Mouse (Mus musculus): ENCODE results near the gene Prm1. TPM values are rescaled to one million over a fixed set of nuclear protein-coding genes. Genes with fewer than 3 reads are reported as not detected.

The Prm1 gene
- polyA plus RNA-seq, 1 experiment: not detected

GRCm38 (mm10) chr16:10786782-10787547 lies 18.7 kb downstream of the Prm1 start:
- H3K27me3 ChIP-seq (ENCODE audit: control insufficient read depth, insufficient read depth, insufficient read length): no peaks in the 10 kb centered on the region
- H3K4me2 ChIP-seq (ENCODE audit: low read depth): peak overlapping the region; percentile 6
- H3ac ChIP-seq (ENCODE audit: control insufficient read depth, insufficient read length): no peak overlapping the region
- H3K4me3 ChIP-seq: peak overlapping the region; percentile 64
- no peaks in the 10 kb centered on the region for H3K36me3 ChIP-seq (ENCODE audit: control insufficient read depth, insufficient read depth)
- peaks cover 5% of the 10 kb centered on the region for H3K79me2 ChIP-seq (ENCODE audit: control insufficient read depth, insufficient read depth)
- no peak for TF ChIP-seq POLR2AphosphoS2 (IDR thresholded peaks at IDR 0.05; ENCODE audit: insufficient read length, low read depth)
- no peak for TF ChIP-seq MYOG (IDR thresholded peaks at IDR 0.05; ENCODE audit: control insufficient read depth in 1 of 3, insufficient read depth in 1 of 3, insufficient read length in 2 of 3, low read depth in 2 of 3)
- no peak for TF ChIP-seq MAX (IDR thresholded peaks at IDR 0.05; ENCODE audit: low read depth)
- TF ChIP-seq REST (IDR thresholded peaks at IDR 0.05; ENCODE audit: insufficient read depth, insufficient read length): no peak
- TF ChIP-seq USF1 (IDR thresholded peaks at IDR 0.05; ENCODE audit: low read depth): no peak
- TF ChIP-seq E2F4 (IDR thresholded peaks at IDR 0.05; ENCODE audit: insufficient read depth): no peak
- TF ChIP-seq MYOD1 (IDR thresholded peaks at IDR 0.05; ENCODE audit: control insufficient read depth in 1 of 3, insufficient read length in 2 of 3, low read depth in 2 of 3): no peak
- TF ChIP-seq SRF (IDR thresholded peaks at IDR 0.05; ENCODE audit: control insufficient read depth, insufficient read length, low read depth): no peak
- no peak for TF ChIP-seq POLR2A (IDR thresholded peaks at IDR 0.05; ENCODE audit: insufficient read length, low read depth)
- TF ChIP-seq TCF3 (IDR thresholded peaks at IDR 0.05; ENCODE audit: insufficient read length, low read depth): no peak

GRCm38 (mm10) chr16:10786288-10786687 lies 19.4 kb downstream of the Prm1 start:
- H3ac ChIP-seq (ENCODE audit: control insufficient read depth, insufficient read length): peak overlapping the region; percentile 57
- peaks cover 5% of the 10 kb centered on the region for H3K79me2 ChIP-seq (ENCODE audit: control insufficient read depth, insufficient read depth)
- no peak for TF ChIP-seq USF1 (IDR thresholded peaks at IDR 0.05; ENCODE audit: low read depth)
- TF ChIP-seq MYOD1 (IDR thresholded peaks at IDR 0.05; ENCODE audit: control insufficient read depth in 1 of 3, insufficient read length in 2 of 3, low read depth in 2 of 3): no peak
- TF ChIP-seq MYOG (IDR thresholded peaks at IDR 0.05; ENCODE audit: control insufficient read depth in 1 of 3, insufficient read depth in 1 of 3, insufficient read length in 2 of 3, low read depth in 2 of 3): no peak
- no peak for TF ChIP-seq E2F4 (IDR thresholded peaks at IDR 0.05; ENCODE audit: insufficient read depth)
- no peak for TF ChIP-seq SRF (IDR thresholded peaks at IDR 0.05; ENCODE audit: control insufficient read depth, insufficient read length, low read depth)
- TF ChIP-seq POLR2AphosphoS2 (IDR thresholded peaks at IDR 0.05; ENCODE audit: insufficient read length, low read depth): no peak
- TF ChIP-seq POLR2A (IDR thresholded peaks at IDR 0.05; ENCODE audit: insufficient read length, low read depth): no peak
- no peak for TF ChIP-seq CEBPB (IDR thresholded peaks at IDR 0.05; ENCODE audit: insufficient read depth, poor library complexity, severe bottlenecking)
- no peak for TF ChIP-seq TCF3 (IDR thresholded peaks at IDR 0.05; ENCODE audit: insufficient read length, low read depth)
- no peak for TF ChIP-seq MAX (IDR thresholded peaks at IDR 0.05; ENCODE audit: low read depth)
- H3K4me3 ChIP-seq: peak overlapping the region; percentile 64
- peak overlapping the region; percentile 99 for H3K4me2 ChIP-seq (ENCODE audit: low read depth)
- H3K27me3 ChIP-seq (ENCODE audit: control insufficient read depth, insufficient read depth, insufficient read length): no peaks in the 10 kb centered on the region
- H3K36me3 ChIP-seq (ENCODE audit: control insufficient read depth, insufficient read depth): no peaks in the 10 kb centered on the region

GRCm38 (mm10) chr16:10785371-10786231 lies 20.0 kb downstream of the Prm1 start, which contains the start of gene Socs1:
Gene Socs1, minus strand, starts transcription at chr16:10785536.
- peak within 1 kb of the TSS; percentile 99 for H3K4me2 ChIP-seq (ENCODE audit: low read depth)
- H3K27me3 ChIP-seq (ENCODE audit: control insufficient read depth, insufficient read depth, insufficient read length): no peaks in the 10 kb centered on the region
- peak within 1 kb of the TSS; percentile 57 for H3ac ChIP-seq (ENCODE audit: control insufficient read depth, insufficient read length)
- peaks cover 5% of the 10 kb centered on the region for H3K79me2 ChIP-seq (ENCODE audit: control insufficient read depth, insufficient read depth)
- no peaks in the 10 kb centered on the region for H3K36me3 ChIP-seq (ENCODE audit: control insufficient read depth, insufficient read depth)
- no peak for TF ChIP-seq TCF12 (IDR thresholded peaks at IDR 0.05; ENCODE audit: insufficient read depth, poor library complexity, severe bottlenecking)
- peak; percentile 75 for TF ChIP-seq POLR2A (IDR thresholded peaks at IDR 0.05; ENCODE audit: insufficient read length, low read depth)
- peak in 1 of 3 experiments; percentile 55 for TF ChIP-seq MYOD1 (IDR thresholded peaks at IDR 0.05; ENCODE audit: control insufficient read depth in 1 of 3, insufficient read length in 2 of 3, low read depth in 2 of 3)
- TF ChIP-seq MYOG (IDR thresholded peaks at IDR 0.05; ENCODE audit: control insufficient read depth in 1 of 3, insufficient read depth in 1 of 3, insufficient read length in 2 of 3, low read depth in 2 of 3): peak in 1 of 3 experiments; percentile 10
- peak; percentile 81 for TF ChIP-seq POLR2AphosphoS2 (IDR thresholded peaks at IDR 0.05; ENCODE audit: insufficient read length, low read depth)
- peak; percentile 31 for TF ChIP-seq SRF (IDR thresholded peaks at IDR 0.05; ENCODE audit: control insufficient read depth, insufficient read length, low read depth)
- H3K4me3 ChIP-seq: peak within 1 kb of the TSS; percentile 64

- peaks cover 5% of the 10 kb centered on the region for H3K79me2 ChIP-seq (ENCODE audit: control insufficient read depth, insufficient read depth)
- peak overlapping the region; percentile 57 for H3ac ChIP-seq (ENCODE audit: control insufficient read depth, insufficient read length)
- peak; percentile 76 for TF ChIP-seq POLR2AphosphoS2 (IDR thresholded peaks at IDR 0.05; ENCODE audit: insufficient read length, low read depth)
- peak in 1 of 3 experiments; percentile 1 for TF ChIP-seq MYOD1 (IDR thresholded peaks at IDR 0.05; ENCODE audit: control insufficient read depth in 1 of 3, insufficient read length in 2 of 3, low read depth in 2 of 3)
- TF ChIP-seq E2F4 (IDR thresholded peaks at IDR 0.05; ENCODE audit: insufficient read depth): no peak
- no peak for TF ChIP-seq TCF12 (IDR thresholded peaks at IDR 0.05; ENCODE audit: insufficient read depth, poor library complexity, severe bottlenecking)
- no peak for TF ChIP-seq MYOG (IDR thresholded peaks at IDR 0.05; ENCODE audit: control insufficient read depth in 1 of 3, insufficient read depth in 1 of 3, insufficient read length in 2 of 3, low read depth in 2 of 3)
- TF ChIP-seq POLR2A (IDR thresholded peaks at IDR 0.05; ENCODE audit: insufficient read length, low read depth): peak; percentile 74
- TF ChIP-seq USF1 (IDR thresholded peaks at IDR 0.05; ENCODE audit: low read depth): no peak
- no peak for TF ChIP-seq SRF (IDR thresholded peaks at IDR 0.05; ENCODE audit: control insufficient read depth, insufficient read length, low read depth)
- TF ChIP-seq MAX (IDR thresholded peaks at IDR 0.05; ENCODE audit: low read depth): no peak
- TF ChIP-seq TCF3 (IDR thresholded peaks at IDR 0.05; ENCODE audit: insufficient read length, low read depth): no peak
- TF ChIP-seq REST (IDR thresholded peaks at IDR 0.05; ENCODE audit: insufficient read depth, insufficient read length): no peak
- no peak for TF ChIP-seq CEBPB (IDR thresholded peaks at IDR 0.05; ENCODE audit: insufficient read depth, poor library complexity, severe bottlenecking)
- H3K4me3 ChIP-seq: peak overlapping the region; percentile 64
- no peaks in the 10 kb centered on the region for H3K36me3 ChIP-seq (ENCODE audit: control insufficient read depth, insufficient read depth)
- H3K4me2 ChIP-seq (ENCODE audit: low read depth): peak overlapping the region; percentile 79
- H3K27me3 ChIP-seq (ENCODE audit: control insufficient read depth, insufficient read depth, insufficient read length): no peaks in the 10 kb centered on the region
These were observed 20.8 kb downstream of the Prm1 start for GRCm38 (mm10) chr16:10784793-10785370.
